Mouse (Mus musculus): Measurements from ENCODE around the gene Supt4a.

DNA sequence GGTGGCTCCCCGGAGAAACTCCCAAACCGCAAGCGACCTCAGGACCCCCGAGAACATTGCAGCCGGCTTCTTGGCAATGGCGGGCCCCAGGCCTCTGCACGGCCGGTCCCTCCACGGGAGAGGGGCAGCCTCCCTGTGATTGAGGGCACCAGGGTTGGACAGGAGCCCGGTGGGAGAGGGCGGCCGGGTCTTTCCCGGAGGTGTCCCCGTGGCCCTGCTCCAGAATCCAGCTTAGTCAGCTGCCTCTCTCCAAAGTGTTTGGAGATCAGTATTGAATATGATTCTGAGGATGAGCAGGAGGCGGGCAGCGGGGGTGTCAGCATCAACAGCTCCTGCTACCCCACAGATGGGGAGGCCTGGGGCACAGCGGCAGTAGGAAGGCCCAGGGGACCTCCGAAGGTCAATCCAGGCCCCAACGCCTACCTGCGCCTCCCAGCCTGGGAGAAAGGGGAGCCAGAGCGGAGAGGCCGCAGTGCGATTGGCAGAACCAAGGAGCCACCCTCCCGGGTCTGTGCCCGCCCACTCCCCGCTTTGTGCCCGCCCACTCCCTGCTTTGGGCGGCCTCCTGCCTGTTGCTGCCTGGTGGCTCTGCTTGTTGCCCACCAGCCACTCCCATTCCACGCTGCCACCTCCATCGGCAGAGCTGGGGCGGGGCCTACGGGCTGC lies 40.9 kb downstream of the Supt4a start:
- TF ChIP-seq CTCF (IDR thresholded peaks at IDR 0.05; ENCODE audit: low read depth, low read length) = no peak
- no peak for TF ChIP-seq POLR2A (IDR thresholded peaks at IDR 0.05; ENCODE audit: extremely low read depth, insufficient read depth, low read length)

All from liver, adult 2 months (tissue).